Mouse (Mus musculus) heart, embryonic 12.5 days (tissue): ENCODE results near the gene Ypel4. TPM values are rescaled to one million over a fixed set of nuclear protein-coding genes. Genes with fewer than 3 reads are reported as not detected.

Experiments used
- ATAC-seq: fragments of 200-750 bp; cut with Nextera tagmentation; 2 replicates; pipeline ENCODE4 v1.8.0; 2017; ENCODE audit warnings: moderate TSS enrichment, moderate library complexity; ENCODE audit not compliant: insufficient number of reproducible peaks, low FRiP score
- H3K27ac ChIP-seq: fragments of 300-500 bp; sonication (generic); 2 replicates; pipeline ENCODE4 v1.5.1; 2016; ENCODE audit warnings: mild to moderate bottlenecking, moderate library complexity; ENCODE audit not compliant: poor library complexity, severe bottlenecking
- H3K27me3 ChIP-seq: fragments of 300-500 bp; sonication (generic); replicated peaks from 2 replicates; pipeline ENCODE4 v1.6.1; 2016; ENCODE audit warnings: mild to moderate bottlenecking, moderate library complexity
- H3K36me3 ChIP-seq: fragments of 300-500 bp; sonication (generic); 2 replicates; pipeline ENCODE4 v1.6.1; 2016; ENCODE audit warnings: mild to moderate bottlenecking, moderate library complexity
- H3K4me1 ChIP-seq: fragments of 300-500 bp; sonication (generic); replicated peaks from 2 replicates; pipeline ENCODE4 v1.6.1; 2016; ENCODE audit warnings: mild to moderate bottlenecking
- H3K4me2 ChIP-seq: fragments of 300-500 bp; sonication (generic); 2 replicates; pipeline ENCODE4 v1.6.1; 2016; ENCODE audit warnings: mild to moderate bottlenecking, moderate library complexity
- H3K4me3 ChIP-seq: fragments of 300-500 bp; sonication (generic); 2 replicates; pipeline ENCODE4 v1.5.1; 2016; ENCODE audit warnings: mild to moderate bottlenecking
- H3K9ac ChIP-seq: fragments of 300-500 bp; sonication (generic); 2 replicates; pipeline ENCODE4 v1.6.1; 2016; ENCODE audit warnings: mild to moderate bottlenecking, moderate library complexity
- H3K9me3 ChIP-seq: fragments of 300-500 bp; sonication (generic); replicated peaks from 2 replicates; pipeline ENCODE4 v1.6.1; 2016; ENCODE audit warnings: mild to moderate bottlenecking, moderate library complexity
- WGBS: fragments of 180-500 bp; shearing (Covaris S2); methylation state at CpG from one replicate; pipeline ENCODE4 v1.1.7; 2016; 5-methylcytosine and 5-hydroxymethylcytosine counted together
- microRNA counts: library from miRNA; unstranded; fragments of <30 nt; microRNA quantifications from one replicate; lab custom pipeline; 2017
- microRNA-seq: library from miRNA; unstranded; fragments of <30 nt; microRNA quantifications from one replicate; pipeline ENCODE4, GENCODE M21; 2017
- polyA plus RNA-seq: library from polyadenylated mRNA; unstranded; fragments of >200 nt; fragmentation: Nextera tagmentation; extraction: Ambion mirVana; gene quantifications from 2 replicates; pipeline ENCODE4 v1.2.1, GENCODE M21; 2016

Ypel4 gene
- polyA plus RNA-seq, 1 experiment from 2014 or later, result 11.5 TPM

DNA sequence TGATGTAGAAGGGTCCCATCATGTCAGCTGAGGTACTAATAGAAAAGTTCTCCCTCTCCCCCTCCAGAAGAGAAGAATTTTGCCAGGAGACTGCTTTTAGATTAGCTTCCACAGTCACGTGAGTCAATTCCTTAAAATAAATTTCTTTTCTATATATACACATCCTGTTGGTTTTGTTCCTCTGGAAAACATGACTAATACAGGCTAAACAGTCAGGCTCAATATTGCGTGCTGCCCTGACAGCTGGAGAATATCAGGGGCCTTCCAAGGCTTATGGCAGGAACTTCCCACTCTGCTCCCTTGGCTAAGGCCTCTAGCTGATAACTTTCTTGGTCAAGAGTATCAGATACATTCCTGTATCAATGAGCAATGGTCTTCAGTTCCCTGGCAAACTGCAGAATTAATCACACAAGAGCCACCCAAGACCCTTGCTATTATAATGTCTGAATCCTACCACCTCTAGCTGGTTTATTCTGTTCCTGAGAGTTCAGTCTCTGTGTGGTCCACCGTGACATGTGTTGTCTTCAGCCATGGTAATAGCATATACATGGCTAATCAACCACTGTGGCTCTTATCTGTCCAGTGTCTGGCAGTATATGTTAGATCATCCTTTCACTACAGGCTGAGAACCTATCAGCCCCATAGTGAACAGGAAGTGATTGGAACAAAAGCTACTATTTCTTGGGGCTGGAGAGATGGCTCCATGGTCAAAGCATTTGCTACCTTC is 50.1 kb downstream of the Ypel4 start:
- H3K27ac ChIP-seq, result peak overlapping the region; percentile 31
- no peak overlapping the region for H3K4me3 ChIP-seq
- H3K4me2 ChIP-seq, result no peak overlapping the region
- no peaks in the 10 kb centered on the region for H3K27me3 ChIP-seq
- H3K4me1 ChIP-seq, result peaks cover 35% of the 10 kb centered on the region
- no peaks in the 10 kb centered on the region for H3K36me3 ChIP-seq
- H3K9ac ChIP-seq, result no peak overlapping the region
- no peaks in the 10 kb centered on the region for H3K9me3 ChIP-seq
- WGBS, result 34% methylated on average over 3 of the region's 3 CpGs
- ATAC-seq, result peak; percentile 76; the same call in 1 of the 2 replicates

MicroRNAs within 50 kb of the gene (microRNA counts, 519-probe panel; counts per million panel counts)
- 7,616 counts per million, percentile 93 among the panel's probes with 10 or more counts for microRNA mmu-miR-130a (lab: Ali Mortazavi, UCI)

Small RNAs within 50 kb of the gene (microRNA-seq; reads per million reads assigned to microRNA genes)
- 23,192 reads per million, percentile 98 among the genes with 10 or more reads in this experiment for gene Mir130a

Other genes starting within 250 kb of the Ypel4 start
- gene Ctnnd1, start 83.3 kb upstream of the Ypel4 start, polyA plus RNA-seq, result 105 and 109 TPM in 2 replicates
- gene Btbd18, start 75.0 kb upstream of the Ypel4 start, polyA plus RNA-seq, result 0.10 TPM in 2 replicates
- 279 and 282 TPM in 2 replicates for gene Selenoh, start 63.3 kb upstream of the Ypel4 start, polyA plus RNA-seq
- not detected in 2 replicates for gene Gm28635, start 56.0 kb upstream of the Ypel4 start, polyA plus RNA-seq
- 28.8 and 30.3 TPM in 2 replicates for gene Med19, start 55.7 kb upstream of the Ypel4 start, polyA plus RNA-seq
- gene Tmx2, start 54.9 kb upstream of the Ypel4 start, polyA plus RNA-seq, result 154 and 158 TPM in 2 replicates
- 35.4 and 38.9 TPM in 2 replicates for gene Zdhhc5, start 18.9 kb upstream of the Ypel4 start, polyA plus RNA-seq
- gene Clp1, start 6.7 kb upstream of the Ypel4 start, polyA plus RNA-seq, result 22.7 and 23.6 TPM in 2 replicates
- gene Gm19426, start 9.6 kb downstream of the Ypel4 start, polyA plus RNA-seq, result 8.5 and 9.2 TPM in 2 replicates
- 32.2 and 32.8 TPM in 2 replicates for gene Serping1, start 41.4 kb downstream of the Ypel4 start, polyA plus RNA-seq
- 90.0 and 95.3 TPM in 2 replicates for gene Ube2l6, start 64.8 kb downstream of the Ypel4 start, polyA plus RNA-seq
- gene Smtnl1, start 88.6 kb downstream of the Ypel4 start, polyA plus RNA-seq, result 0.17 and 0.43 TPM in 2 replicates
- 62.2 and 65.6 TPM in 2 replicates for gene Timm10, start 92.9 kb downstream of the Ypel4 start, polyA plus RNA-seq
- gene Slc43a1, start 104.8 kb downstream of the Ypel4 start, polyA plus RNA-seq, result 21.8 and 23.0 TPM in 2 replicates
- gene Rtn4rl2, start 152.7 kb downstream of the Ypel4 start, polyA plus RNA-seq, result 0.67 and 1.2 TPM in 2 replicates
- gene Slc43a3, start 202.5 kb downstream of the Ypel4 start, polyA plus RNA-seq, result 33.6 and 35.0 TPM in 2 replicates
- gene Prg2, start 246.4 kb downstream of the Ypel4 start, polyA plus RNA-seq, result 0.39 and 3.1 TPM in 2 replicates